Mouse (Mus musculus) cerebellum, adult 2 months (tissue): ENCODE results near the gene Sec24b.

Experiments
- CTCF ChIP-seq: fragments of 200-500 bp; IDR thresholded peaks from 2 replicates; pipeline ENCODE4 v1.5.1; 2011; ENCODE audit warnings: low read depth, mild to moderate bottlenecking, control low read depth, low read length, moderate library complexity, borderline replicate concordance; ENCODE audit not compliant: insufficient read depth
- POLR2A ChIP-seq: fragments of 200-500 bp; IDR thresholded peaks from 2 replicates; pipeline ENCODE4 v1.6.1; 2011; ENCODE audit warnings: low read length, control low read depth, borderline replicate concordance; ENCODE audit not compliant: insufficient read depth

DNA sequence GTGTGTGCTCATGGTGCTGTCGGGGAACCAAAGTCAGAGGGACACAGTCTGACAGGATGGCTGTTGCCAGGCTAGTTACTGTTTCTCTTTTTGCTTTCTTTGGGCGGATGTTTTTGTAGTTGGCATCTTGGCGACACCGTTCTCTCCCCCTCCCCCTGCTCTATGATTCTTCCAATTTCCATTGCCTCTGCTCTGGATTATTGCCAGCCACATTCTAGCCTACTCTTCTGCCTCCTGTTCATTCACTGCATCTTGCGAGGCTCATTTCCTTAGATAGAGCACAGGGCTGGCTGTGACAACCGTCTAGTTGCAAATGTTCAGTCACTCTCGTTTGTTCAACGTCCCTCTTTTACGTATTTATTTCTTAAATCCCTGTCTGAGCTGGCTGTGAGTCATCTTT, 29.1 kb upstream of the Sec24b start:
- TF ChIP-seq POLR2A (no peak), CTCF (no peak)
